Mouse (Mus musculus) adrenal gland, adult 8-10 months (tissue): ENCODE measurements around the gene Stambp. TPM values are rescaled to one million over a fixed set of nuclear protein-coding genes. Genes with fewer than 3 reads are reported as not detected.
A peak's percentile ranks its signal among the peaks of the same experiment; 100 is the strongest.
"Not testable (repeated sequence)": the region's sequence is repeated elsewhere in the genome, so short reads cannot be mapped to it uniquely, and the experiment has no call there.

Experiments
- DNase-seq: peaks from one replicate; pipeline ENCODE4 v3.0.0; 2022
- total RNA-seq, 4 experiments: library from RNA; stranded (reverse); gene quantifications; 2 replicates each; pipeline ENCODE4 v1.2.4; 2022

Stambp gene
- 10 to 100 TPM; 24.0 to 33.4 (median 28.3) TPM for total RNA-seq

DNA sequence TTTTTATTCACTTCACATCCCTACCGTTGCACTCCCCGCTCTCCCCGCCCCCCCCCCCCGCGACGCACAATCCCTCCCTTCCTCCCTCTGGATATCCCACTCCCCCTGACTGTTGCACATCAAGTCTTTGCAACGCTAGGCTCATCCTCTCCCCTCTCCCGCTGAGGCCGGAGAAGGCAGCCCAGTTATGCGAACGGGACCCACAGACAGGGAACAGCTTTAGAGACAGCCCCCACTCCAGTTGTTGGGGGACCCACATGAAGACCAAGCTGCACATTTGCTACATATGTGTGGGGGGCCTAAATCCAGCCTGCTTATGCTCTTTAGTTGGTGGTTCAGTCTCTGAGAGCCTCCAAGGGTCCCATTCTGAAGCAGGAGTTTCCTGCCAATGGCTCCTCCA lies at the start of gene Stambp:
Gene Stambp (minus strand): TSS at position 59 of the 400 bp plus-strand sequence.
- no peak for DNase-seq

DNA sequence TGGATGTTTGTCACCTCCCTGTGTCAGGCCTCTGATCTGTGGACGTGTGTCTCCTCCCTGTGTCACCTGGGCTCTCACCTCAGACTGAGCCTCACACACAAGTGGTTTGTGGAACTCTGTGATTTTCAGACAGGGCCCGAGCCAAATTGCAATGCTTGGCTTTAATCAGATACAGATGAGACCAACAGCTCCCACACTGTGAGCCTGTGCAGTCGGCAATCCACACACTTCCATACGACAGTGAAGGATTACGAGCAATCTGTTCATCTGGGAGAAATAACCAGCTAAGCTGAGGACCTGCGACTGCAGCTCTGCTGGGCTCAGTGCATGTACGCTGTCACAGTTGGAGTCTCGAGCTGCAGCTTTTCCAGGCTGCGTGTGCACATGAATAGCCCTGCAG lies 47.4 kb upstream of the Stambp start:
- DNase-seq, result no peak

DNA sequence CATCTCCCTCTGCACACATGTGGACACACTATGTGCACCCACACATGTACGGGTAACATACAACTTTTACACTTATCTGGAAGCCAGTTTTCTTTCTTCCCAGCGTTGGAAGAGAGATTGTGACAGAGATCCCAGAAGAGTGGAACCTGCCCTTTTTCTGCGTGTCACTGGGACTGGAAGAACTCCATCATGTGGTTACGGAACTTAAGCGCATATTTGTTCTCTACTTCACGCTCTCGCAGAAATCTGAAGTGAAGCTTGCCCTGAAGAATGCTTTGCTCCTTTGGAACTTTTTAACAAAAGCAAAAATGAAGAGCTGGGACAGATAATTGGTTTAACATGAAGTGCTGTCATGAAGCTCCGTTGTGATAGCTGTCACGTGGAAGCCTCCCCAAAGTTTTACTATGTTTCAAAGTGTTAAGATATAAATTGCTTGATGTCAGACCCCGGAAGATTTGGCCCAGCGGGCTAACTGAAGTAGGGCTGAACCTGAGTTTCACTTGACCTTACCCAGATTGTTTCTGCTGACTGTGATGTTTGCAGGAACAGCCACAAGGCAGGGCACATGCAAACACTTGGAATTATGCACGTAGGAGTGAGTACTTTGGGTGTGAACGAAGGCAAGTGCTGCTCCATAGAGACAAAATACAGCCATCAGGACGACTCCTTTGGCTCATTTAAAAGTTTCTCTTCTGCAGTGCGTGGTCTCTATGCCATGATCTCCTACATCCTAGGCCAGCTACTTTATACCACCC lies 45.2 kb upstream of the Stambp start:
- DNase-seq, result no peak

- DNase-seq, result peak; percentile 47
Measured at GRCm38 (mm10) chr6:83616512-83616911, 44.0 kb upstream of the Stambp start.

GRCm38 (mm10) chr6:83614469-83614868 lies 41.9 kb upstream of the Stambp start:
- no peak for DNase-seq

DNA sequence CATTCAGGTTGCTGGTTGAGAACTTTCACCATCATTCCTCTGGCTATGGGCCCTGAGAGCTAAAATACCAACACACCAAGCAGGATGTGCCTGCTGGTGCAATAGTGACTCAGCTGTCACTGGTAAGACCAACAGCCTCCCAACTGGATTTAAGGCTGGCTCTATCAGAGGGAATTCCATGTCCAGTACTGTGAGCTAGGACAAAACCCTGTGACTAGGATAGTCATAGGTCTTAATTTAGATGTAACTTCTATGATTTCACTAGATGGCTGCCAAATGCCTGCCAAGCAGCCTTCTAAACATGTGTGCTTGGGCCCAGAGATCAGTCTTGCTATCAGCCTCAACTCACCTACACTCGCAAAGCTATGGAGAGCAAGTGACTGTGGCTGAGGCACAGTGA lies 40.4 kb upstream of the Stambp start:
- DNase-seq, result no peak

DNA sequence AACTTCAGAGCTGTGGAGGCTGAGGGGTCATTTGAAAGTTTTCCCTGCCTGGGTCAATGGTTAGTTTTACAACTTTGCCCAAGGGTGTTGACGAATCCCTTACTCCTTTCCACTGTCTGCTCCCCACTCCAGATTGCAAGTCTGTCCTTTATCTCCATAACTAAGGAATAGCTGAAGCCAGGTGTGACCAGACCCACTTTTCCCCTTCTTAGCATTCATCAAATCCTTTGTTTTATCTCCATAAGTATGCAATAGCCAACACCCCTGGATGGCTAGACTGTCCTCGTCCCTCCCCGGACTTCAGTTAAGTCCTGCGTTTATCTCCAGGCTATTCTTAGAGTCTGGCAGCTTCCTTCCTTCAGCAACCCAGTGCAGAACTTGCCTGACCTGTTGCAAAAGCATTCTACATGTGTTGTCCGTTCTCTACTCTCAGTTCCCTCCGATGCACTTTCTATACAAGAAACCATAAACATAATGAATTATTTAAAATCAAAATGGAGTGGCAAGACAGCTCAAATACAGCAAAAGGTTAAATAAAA lies 27.2 kb upstream of the Stambp start:
- no peak for DNase-seq

DNA sequence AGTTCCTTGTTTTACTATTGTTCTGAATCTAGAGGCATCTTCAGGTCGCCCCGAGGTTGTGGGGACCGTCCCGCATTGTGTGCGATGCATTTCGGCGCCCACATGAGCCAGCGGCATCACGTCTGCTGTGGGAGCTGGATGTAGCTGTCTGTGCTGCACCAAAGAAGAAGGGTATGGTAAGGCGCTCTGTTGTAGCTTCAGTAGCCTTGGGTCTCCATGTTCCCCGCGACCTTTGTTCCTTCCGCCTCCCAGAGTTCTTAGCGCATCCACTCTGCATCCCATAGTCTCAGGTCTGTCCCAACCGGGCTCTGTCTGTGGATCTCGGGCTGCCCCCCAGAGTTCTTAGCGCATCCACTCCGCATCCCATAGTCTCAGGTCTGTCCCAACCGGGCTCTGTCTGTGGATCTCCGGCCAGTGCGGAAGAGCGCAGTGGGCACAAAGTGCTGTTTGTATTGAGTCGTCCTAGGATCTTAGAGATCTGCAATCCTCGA lies 26.6 kb upstream of the Stambp start:
- no peak for DNase-seq

- DNase-seq, result no peak
Measured at GRCm38 (mm10) chr6:83598646-83599045, 26.1 kb upstream of the Stambp start.

DNA sequence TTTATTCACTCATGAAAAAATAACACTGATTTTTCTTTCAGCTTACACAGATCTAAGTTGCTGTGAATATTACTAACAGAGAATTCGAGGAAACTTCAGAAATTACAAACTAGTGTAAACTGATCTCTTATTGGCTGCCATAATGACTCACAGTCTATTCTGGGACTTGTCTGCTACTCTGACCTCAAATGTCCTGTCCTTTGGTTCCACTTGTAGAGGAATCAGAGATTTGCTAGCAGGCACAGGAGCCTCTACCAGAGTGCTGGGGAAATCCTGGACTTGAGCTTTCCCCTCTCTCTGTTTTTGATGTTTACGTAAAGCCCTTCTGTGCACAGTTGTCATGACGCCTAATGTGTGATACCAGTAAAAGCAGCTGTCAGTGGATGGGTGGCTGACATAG lies 25.5 kb upstream of the Stambp start:
- DNase-seq, result no peak

DNA sequence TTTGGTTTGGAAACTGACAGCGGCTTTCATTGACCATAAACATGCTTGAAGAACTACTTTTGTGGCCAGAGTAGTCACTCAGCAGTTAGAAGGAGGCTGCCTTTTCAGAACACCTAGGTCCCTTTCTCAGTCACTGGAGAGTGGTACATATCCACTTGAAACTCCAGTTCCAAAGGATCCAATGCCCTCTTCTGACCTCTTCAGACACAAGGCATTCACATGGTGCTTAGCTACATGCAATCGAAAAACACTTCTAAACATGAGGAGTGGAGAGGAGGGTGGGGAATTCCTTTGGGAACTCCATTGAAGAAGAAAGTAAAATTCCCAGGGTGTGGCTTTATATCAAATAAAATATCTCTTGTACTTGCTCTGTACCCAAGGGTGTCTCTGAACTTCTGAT lies 22.5 kb upstream of the Stambp start:
- DNase-seq, result no peak

DNA sequence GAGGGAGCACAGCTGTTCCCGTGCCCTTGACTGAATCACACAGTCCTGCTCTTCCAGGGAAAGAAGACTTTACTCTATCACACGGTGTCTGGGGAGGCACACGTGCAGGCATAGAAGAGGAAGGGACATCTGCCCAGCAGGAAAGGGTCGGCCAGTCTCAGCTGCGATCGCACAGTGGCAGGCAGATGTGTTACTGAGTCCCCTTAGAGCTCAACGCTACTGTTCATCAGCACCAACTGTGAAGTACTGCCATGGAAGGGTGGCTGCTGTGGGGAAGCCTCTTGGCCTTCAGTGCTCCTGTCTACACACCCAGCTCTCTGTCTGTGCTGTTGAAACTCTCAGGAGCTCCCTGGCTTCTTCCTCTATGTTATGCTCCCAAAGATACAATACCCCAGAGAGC lies 21.4 kb upstream of the Stambp start:
- no peak for DNase-seq

GRCm38 (mm10) chr6:83592051-83592450 lies 19.5 kb upstream of the Stambp start:
- DNase-seq, result no peak

- DNase-seq, result no peak
Measured at GRCm38 (mm10) chr6:83590301-83590700, 17.8 kb upstream of the Stambp start.

DNA sequence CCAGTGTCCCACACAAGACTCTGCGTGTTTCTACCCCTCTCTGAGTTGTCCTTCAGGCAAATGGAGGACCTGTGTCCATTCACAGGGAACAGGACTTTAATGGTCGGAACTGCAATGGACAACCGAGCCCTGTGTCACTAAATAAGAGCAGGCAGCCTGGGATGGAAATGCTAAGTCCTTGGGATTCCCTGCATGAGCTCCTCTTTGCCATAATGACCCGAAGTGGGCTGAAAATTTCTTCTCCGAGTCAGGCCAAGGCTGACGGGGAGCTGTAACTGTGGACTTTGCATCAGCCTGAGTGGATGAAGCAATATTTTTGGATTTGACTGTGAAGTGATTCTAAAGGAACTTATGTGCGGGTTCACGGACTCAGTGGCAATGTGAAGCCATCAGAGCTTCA lies 14.7 kb upstream of the Stambp start:
- not testable (repeated sequence) for DNase-seq

DNA sequence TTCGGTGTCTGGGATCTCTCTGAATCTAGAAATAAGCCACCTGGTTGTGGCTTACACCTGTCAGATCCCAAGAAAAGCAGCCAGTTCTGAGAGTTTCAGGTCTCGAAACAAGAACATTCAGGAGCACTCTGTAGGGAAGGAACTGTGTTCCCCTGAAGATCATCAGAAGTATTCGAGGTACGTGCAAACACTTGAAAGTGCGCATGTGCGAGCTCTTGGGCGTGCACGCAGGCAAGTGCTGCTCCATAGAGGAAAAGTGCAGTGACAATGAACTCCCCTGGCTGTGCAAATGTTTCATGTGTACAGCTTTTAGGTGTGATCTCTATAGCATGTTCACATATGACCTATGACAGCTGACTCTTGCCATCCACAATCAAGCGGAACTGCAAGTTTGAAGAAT lies 12.8 kb upstream of the Stambp start:
- not testable (repeated sequence) for DNase-seq

GRCm38 (mm10) chr6:83583591-83583990 lies 11.1 kb upstream of the Stambp start:
- no peak for DNase-seq

DNA sequence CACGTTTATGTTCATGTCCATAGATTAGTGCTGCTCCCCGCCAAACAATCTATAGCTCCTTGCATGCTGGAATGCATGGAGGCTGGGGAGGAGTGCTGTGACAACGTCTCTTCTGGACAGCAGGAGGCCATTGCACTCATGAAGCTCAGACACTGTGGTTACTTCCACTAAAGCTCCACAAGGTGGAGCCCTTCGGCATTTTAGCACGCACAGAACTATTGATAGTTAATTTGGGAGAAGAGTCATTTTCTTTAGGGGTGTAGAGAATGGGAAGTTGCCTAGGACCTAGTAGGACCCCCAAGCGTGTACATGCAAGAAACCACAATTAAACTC lies 10.4 kb upstream of the Stambp start:
- DNase-seq, result no peak

GRCm38 (mm10) chr6:83582135-83582937 lies 9.8 kb upstream of the Stambp start:
- no peak for DNase-seq

- DNase-seq, result no peak
Measured at GRCm38 (mm10) chr6:83577534-83577933, 5.0 kb upstream of the Stambp start.

GRCm38 (mm10) chr6:83575609-83576008 lies 3.1 kb upstream of the Stambp start:
- no peak for DNase-seq

DNA sequence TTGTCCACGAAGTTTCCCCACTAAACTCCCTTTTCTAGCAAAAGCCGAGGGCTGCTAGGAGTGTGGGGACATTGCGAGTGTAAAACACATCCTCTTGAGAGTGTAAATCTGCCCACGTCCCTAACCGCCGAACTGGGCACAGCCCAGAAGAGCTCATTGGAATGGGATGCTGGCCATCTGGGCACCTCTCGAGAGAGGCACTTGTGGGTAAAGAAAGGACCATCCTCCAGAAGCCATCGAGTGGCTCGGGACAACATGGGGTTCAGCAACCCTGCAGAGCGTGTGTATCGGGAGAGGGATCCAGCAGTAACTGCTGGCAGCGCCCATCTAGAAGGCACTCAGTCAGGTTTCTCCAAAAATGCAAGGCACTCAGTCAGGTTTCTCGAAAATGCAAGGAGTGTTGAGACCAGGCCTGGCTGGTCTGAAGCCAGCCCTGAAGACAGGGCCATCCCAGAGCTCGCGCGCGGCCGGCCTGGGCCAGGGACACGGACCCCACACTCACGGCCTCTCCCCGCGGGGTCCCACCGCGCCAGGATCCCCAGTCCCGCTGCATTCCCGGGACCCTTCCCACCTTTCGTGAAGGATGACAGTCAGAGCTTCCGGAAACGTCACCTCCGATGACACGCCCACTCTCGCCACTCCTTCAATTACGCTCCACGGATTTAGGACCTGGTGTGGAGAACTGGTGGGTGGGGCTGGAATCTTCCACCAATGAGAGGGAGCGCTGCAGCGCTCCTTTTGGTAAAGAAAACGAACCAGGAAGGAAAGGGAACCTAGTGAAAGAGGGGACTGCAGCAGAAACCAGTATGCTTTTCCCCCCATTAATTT lies 475 bp downstream of the Stambp start:
- peak; percentile 90 for DNase-seq
